Mouse (Mus musculus) kidney, adult 2 months (tissue): ENCODE results near the gene Gpatch3. TPM values are rescaled to one million over a fixed set of nuclear protein-coding genes. Genes with fewer than 3 reads are reported as not detected.

Experiments used
- DNase-seq: peaks from one replicate; pipeline ENCODE4 v3.0.0; 2021
- H3K27ac ChIP-seq: fragments of 200-500 bp; 2 replicates; pipeline ENCODE4 v1.5.1; 2012; ENCODE audit warnings: low read depth, low read length, control low read depth, inconsistent platforms; ENCODE audit not compliant: insufficient read depth
- H3K27me3 ChIP-seq: fragments of 200-500 bp; replicated peaks from 2 replicates; pipeline ENCODE4 v1.6.1; 2012; ENCODE audit warnings: mild to moderate bottlenecking, moderate library complexity, low read length, inconsistent platforms; ENCODE audit not compliant: control insufficient read depth, insufficient read depth
- H3K36me3 ChIP-seq: fragments of 200-500 bp; 2 replicates; pipeline ENCODE4 v1.6.1; 2012; ENCODE audit warnings: mild to moderate bottlenecking, moderate library complexity, low read length, inconsistent platforms; ENCODE audit not compliant: control insufficient read depth, insufficient read depth
- H3K4me1 ChIP-seq: fragments of 200-500 bp; 2 replicates; pipeline ENCODE4 v1.6.1; 2011; ENCODE audit warnings: low read length; ENCODE audit not compliant: control insufficient read depth, insufficient read depth
- H3K4me3 ChIP-seq: fragments of 200-500 bp; 2 replicates; pipeline ENCODE4 v1.5.1; 2011; ENCODE audit warnings: mild to moderate bottlenecking, low read depth, low read length, control low read depth; ENCODE audit not compliant: insufficient read depth
- CTCF ChIP-seq: fragments of 200-500 bp; conservative IDR thresholded peaks from 2 replicates; pipeline ENCODE4 v1.5.1; 2011; ENCODE audit warnings: low read depth, mild to moderate bottlenecking, control low read depth, low read length, moderate library complexity, mixed read lengths; ENCODE audit not compliant: insufficient read depth, insufficient read length
- POLR2A ChIP-seq: fragments of 200-500 bp; IDR thresholded peaks from one replicate; pipeline ENCODE4 v1.6.1; 2011; ENCODE audit warnings: low read depth, low read length, control low read depth
- WGBS: fragments of 180-500 bp; shearing (Covaris S2); methylation state at CpG from one replicate; pipeline ENCODE4 v1.1.7; 2018; 5-methylcytosine and 5-hydroxymethylcytosine counted together
- polyA plus RNA-seq: library from polyadenylated mRNA; depleted of rRNA; stranded (reverse); fragments of >200 nt; gene quantifications from 2 replicates; pipeline ENCODE4 v1.2.3, GENCODE M21; 2012

Gpatch3 gene
- polyA plus RNA-seq, 1 experiment: 3.8 TPM

DNA sequence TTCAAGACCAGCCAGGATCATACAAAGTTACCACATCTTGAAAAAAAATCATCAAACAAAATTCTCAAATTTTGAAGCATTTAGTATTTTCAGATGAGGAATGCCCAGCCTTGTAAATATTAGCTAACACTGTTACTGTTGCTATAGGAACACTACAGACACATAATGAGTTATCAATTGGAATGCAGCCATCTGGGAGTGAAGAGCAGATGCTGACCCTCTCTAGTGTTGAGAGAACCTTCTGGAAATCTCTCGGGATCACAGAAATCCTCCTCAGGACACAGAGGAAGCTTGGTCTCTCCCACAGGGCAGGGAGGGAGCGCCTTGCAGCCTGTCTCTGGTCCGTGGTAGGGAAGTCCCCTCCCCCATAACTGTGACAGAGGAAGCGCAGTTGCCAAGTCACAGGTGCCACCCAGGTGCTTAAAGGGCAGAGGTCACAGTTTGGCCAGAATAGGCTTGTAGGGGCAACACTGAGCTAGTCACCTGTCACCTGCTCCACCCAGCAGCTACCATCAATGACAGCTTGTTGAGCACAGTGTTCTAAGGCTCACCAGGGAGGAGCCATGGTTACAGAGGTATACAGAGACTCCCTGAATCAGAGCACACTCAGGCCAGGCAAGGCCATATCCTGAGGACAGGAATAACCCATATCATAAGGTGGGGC, 45.1 kb downstream of the Gpatch3 start:
- 52% methylated on average over 4 of the region's 4 CpGs for WGBS
- TF ChIP-seq CTCF (no peak), POLR2A (no peak)
- Histone ChIP-seq H3K4me3 (no peak overlapping the region), H3K27ac (no peak overlapping the region), H3K27me3 (no peaks in the 10 kb centered on the region), H3K4me1 (no peaks in the 10 kb centered on the region), H3K36me3 (no peaks in the 10 kb centered on the region)
- no peak for DNase-seq

DNA sequence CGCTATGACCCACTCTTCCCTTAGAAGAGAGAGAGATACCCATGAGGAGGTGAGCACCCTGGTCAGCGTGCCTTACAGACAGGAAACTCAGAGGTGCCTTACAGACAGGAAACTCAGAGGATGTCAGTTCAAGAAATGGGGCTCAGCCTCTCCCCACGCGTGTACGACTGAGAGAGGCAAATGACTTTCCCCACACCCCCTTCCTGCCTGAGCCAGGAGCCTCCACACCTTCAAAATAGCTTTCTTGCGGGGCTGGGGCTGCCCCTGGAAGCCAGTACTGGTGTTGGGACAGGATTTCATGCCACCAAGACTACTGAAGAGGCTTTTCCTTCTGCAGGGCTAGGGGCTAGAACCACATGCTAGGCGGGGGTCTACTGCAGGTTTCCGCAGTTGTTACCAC, 46.1 kb downstream of the Gpatch3 start:
- no peak for TF ChIP-seq CTCF
- no peak for TF ChIP-seq POLR2A
- Histone ChIP-seq H3K27me3 (no peaks in the 10 kb centered on the region), H3K36me3 (no peaks in the 10 kb centered on the region), H3K27ac (no peak overlapping the region), H3K4me1 (no peaks in the 10 kb centered on the region), H3K4me3 (no peak overlapping the region)
- no peak for DNase-seq
- 82% methylated on average over 8 of the region's 8 CpGs for WGBS

DNA sequence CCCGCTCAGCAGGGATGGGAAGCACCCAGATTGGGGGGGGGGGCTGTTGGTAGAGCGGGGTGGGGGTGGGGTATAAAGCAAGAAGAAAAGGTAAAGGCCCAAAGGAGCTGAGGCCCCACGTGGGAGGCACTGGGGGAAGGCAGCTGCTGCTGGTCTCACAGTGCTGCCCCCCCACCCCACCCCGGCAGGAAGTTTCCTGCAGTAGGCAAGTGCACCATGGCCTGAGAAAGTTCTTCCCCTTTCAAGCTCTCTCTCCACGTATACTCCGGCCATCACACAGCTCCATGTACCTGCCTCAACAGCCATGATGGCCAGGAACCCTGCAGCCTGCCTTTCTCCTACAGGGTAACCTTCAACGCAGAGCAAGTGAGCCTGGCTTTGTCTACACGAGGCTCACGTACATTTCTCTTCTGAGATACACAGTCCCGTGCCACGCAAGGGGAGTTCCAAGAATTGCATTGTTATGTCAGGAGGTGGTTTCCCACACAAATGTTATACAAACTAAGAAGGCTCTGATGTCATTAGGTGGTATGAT, 47.7 kb downstream of the Gpatch3 start:
- Histone ChIP-seq H3K36me3 (no peaks in the 10 kb centered on the region), H3K27ac (no peak overlapping the region), H3K4me1 (no peaks in the 10 kb centered on the region), H3K27me3 (no peaks in the 10 kb centered on the region), H3K4me3 (no peak overlapping the region)
- no peak for TF ChIP-seq POLR2A
- TF ChIP-seq CTCF: no peak
- DNase-seq: no peak
- 80% methylated on average over 11 of the region's 11 CpGs for WGBS

DNA sequence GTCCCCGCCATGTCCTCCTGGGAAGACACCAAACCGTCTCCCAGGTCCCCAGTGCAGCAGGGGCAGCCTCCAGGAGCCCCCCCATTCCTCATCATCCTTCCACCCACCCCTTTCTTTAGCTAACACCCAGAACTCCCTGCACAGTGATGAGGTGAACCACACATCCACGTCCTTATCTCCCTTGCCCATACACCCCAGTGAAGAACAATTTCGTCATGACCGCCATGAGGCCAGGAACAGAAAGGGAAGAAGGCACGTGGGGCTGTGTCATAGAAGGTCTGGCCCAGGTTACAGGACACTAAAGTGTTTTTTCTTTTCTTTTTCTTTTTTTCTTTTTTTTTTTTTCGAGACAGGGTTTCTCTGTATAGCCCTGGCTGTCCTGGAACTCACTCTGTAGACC, 50.3 kb downstream of the Gpatch3 start:
- H3K27me3 ChIP-seq: no peaks in the 10 kb centered on the region
- H3K36me3 ChIP-seq: no peaks in the 10 kb centered on the region
- H3K4me1 ChIP-seq: no peaks in the 10 kb centered on the region
- H3K4me3 ChIP-seq: no peak overlapping the region
- DNase-seq: no peak
- H3K27ac ChIP-seq: peak overlapping the region; percentile 83; the same call in 1 of the 2 replicates
- WGBS: 84% methylated on average over 7 of the region's 7 CpGs
- TF ChIP-seq CTCF (no peak), POLR2A (no peak)

DNA sequence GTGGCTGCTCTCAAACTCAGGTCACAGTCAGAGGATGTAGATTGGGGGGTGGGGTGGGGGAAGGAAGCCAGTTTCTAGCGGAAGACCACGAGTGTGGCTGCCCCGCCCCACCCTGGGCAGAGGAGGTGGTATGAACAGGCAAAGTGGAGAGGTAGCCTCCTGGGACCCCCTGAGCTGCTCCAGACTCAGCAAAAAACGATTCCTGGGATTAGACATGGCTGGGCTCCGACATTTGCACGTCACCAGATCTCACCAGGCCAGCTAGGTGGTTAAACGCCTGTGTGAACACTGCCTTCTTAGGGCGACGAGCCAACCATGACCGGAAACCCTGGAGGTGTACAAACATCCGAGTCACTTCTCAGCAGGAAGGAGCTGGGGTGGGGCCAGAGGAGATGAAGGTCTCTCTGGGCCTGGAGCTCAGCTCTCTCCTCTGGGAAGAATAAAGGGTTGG, 51.1 kb downstream of the Gpatch3 start:
- peak; percentile 91 for DNase-seq
- H3K4me3 ChIP-seq: no peak overlapping the region
- no peaks in the 10 kb centered on the region for H3K27me3 ChIP-seq
- H3K36me3 ChIP-seq: no peaks in the 10 kb centered on the region
- no peak for TF ChIP-seq POLR2A
- no peak for TF ChIP-seq CTCF
- H3K27ac ChIP-seq: peak overlapping the region; percentile 83
- 32% methylated on average over 11 of the region's 11 CpGs for WGBS
- H3K4me1 ChIP-seq: no peaks in the 10 kb centered on the region

DNA sequence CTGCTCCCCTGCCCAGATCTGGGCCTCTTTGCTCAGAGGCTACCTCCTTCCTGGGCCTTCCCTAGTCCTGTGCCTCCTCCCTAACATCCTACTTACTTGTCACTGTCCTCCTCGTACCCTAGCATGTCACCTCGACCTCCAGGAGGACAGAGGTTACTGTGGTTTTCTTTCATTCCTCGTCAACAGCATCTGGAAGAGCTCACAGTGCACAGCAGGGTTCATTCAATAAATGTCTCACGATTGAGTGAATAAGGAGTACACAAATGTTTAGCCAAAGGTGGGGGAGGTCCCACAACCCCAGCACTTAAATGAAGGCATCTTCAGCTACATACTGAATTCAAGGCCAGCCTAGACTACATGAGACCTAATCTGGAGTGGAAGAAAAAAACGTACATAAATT, 51.7 kb downstream of the Gpatch3 start:
- TF ChIP-seq POLR2A (no peak), CTCF (no peak)
- Histone ChIP-seq H3K4me3 (no peak overlapping the region), H3K4me1 (no peaks in the 10 kb centered on the region), H3K36me3 (no peaks in the 10 kb centered on the region), H3K27me3 (no peaks in the 10 kb centered on the region), H3K27ac (peak overlapping the region; percentile 83)
- WGBS: 32% methylated on average over 5 of the region's 5 CpGs
- DNase-seq: no peak

DNA sequence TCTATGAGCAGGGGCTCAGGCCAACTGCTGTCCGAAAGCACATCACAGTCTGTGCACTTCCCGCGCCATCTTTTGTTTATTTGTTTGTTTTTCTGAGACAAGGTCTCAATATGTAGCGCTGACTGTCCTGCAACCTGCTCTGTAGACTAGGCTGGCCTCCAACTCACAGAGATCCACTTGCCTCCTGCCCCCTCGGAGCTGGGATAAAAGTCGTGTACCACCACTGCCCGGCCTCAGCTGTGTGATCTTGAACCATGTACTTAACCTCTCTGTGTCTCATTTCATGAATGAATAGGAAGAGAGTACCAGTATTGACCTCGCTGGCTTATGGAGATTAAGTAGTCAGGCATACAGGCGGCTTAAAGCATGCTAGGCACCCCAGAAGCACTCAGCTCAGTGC, 52.1 kb downstream of the Gpatch3 start:
- no peaks in the 10 kb centered on the region for H3K27me3 ChIP-seq
- TF ChIP-seq CTCF (no peak), POLR2A (no peak)
- no peaks in the 10 kb centered on the region for H3K4me1 ChIP-seq
- no peaks in the 10 kb centered on the region for H3K36me3 ChIP-seq
- WGBS: 79% methylated on average over 9 of the region's 9 CpGs
- H3K27ac ChIP-seq: peak overlapping the region; percentile 83
- H3K4me3 ChIP-seq: no peak overlapping the region
- no peak for DNase-seq

DNA sequence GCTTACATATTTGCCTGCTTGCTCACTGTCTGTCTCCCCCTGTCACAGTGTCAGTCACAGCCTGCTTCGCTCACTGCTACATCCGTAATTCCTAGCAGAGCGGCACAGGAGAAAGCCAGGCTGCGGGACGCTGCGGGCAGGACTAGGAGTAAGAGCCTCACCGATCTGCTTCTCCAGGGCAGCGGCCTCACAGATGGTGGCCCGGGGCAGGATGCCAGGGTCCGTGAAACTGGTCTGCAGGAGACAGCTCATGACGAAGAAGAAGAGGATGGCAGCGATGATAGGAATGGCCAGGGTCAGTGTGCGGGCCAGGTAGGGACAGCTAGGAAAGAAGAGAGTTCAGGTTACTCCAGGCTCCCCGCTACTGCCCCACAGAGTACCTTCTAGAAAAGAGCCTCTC, 52.5 kb downstream of the Gpatch3 start:
- Histone ChIP-seq H3K27ac (no peak overlapping the region), H3K27me3 (no peaks in the 10 kb centered on the region), H3K36me3 (no peaks in the 10 kb centered on the region), H3K4me1 (no peaks in the 10 kb centered on the region), H3K4me3 (no peak overlapping the region)
- 87% methylated on average over 14 of the region's 14 CpGs for WGBS
- no peak for DNase-seq
- no peak for TF ChIP-seq CTCF
- no peak for TF ChIP-seq POLR2A
